Mouse (Mus musculus): ENCODE measurements at regions not wholly inside any gene's neighbourhood (a gene's known extent, or its start where the extent isn't known, plus 50 kb on each side); places are given as distances from the start of the nearest gene placed in this dataset.

GRCm38 (mm10) chr16:77684521-77684920 is 82.6 kb upstream of the Gm11146 start:
- DNase-seq = no peak

- DNase-seq = no peak
Measured at GRCm38 (mm10) chr16:77679234-77679633, 77.3 kb upstream of the Gm11146 start.

- DNase-seq = no peak
Measured at GRCm38 (mm10) chr16:77676805-77677204, 74.9 kb upstream of the Gm11146 start.

- no peak for DNase-seq
Measured at GRCm38 (mm10) chr16:77675885-77676597, 74.1 kb upstream of the Gm11146 start.

- DNase-seq = no peak
Measured at GRCm38 (mm10) chr16:77671253-77671652, 69.4 kb upstream of the Gm11146 start.

- no peak for DNase-seq
Measured at GRCm38 (mm10) chr16:77665781-77666180, 63.9 kb upstream of the Gm11146 start.

- no peak for DNase-seq
Measured at GRCm38 (mm10) chr16:77662107-77662518, 60.2 kb upstream of the Gm11146 start.

- DNase-seq = no peak
Measured at GRCm38 (mm10) chr16:77653306-77653705, 51.4 kb upstream of the Gm11146 start.
